13 mouse cellular contexts compared by ENCODE assay signal in the genomic region with DNA sequence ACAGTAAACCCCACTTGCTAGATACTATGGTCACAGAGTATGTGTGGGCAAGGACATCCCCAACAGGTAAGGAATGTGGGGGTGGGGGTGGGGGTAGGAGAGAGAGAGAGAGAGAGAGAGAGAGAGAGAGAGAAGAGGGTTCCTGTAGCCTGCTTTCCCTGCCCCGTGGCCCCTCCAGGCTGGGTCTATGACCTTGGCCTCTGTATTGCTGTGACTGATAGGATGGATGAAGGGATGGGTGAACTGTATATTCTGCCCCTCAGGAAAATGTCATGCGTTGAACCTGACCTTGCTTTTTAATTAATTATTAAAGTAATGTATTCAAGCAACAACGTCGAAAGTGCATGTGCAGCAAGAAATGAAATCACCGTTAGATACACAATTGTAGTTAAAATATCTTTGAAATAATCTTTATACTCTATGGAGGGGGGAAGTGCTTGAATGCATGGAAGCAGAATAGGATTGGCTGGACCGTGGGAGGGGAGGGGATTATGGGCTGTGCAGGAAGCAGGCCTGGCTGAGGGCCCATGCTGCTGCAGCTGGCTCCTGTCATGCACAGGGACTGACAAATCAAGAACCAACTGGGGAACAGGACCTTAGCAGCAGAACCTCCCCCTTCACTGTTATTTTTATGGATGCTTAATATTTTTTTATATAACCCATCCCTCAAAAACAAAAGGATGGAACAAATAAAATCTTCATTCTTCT. TPM values are rescaled to one million over a fixed set of nuclear protein-coding genes. Genes with fewer than 3 reads are reported as not detected.
DNase-seq lines count a peak whose midpoint lies in the region; ATAC-seq and TF ChIP-seq lines count a peak whose summit lies in the region.
"Had no signal": no experiment of that assay in that cellular context is flagged by ENCODE, and none has a peak within 500 bp of the region (broad histone marks: within the 10 kb centered on the region; RNA-seq: fewer than 3 reads in every experiment).

No protein-coding gene starts in this region.

- H3K4me2 ChIP-seq in forebrain, embryonic 15.5 days (replicated peaks), result no peak overlapping the region
- no peak overlapping the region for H3K4me2 ChIP-seq in lung, embryonic 14.5 days
- H3K4me2 ChIP-seq in lung, embryonic 16.5 days (ENCODE audit: low read depth, low read length), result no peak overlapping the region
- H3K4me2 ChIP-seq in stomach, embryonic 16.5 days (ENCODE audit: low read depth, low read length), result no peak overlapping the region
- H3K4me2 ChIP-seq: embryonic facial prominence, embryonic 13.5 days had no signal

- no peak for TF ChIP-seq POLR2A in lung, adult 2 months (IDR thresholded peaks at IDR 0.05; ENCODE audit: borderline replicate concordance, extremely low read depth, low read depth, low read length)

- peak; percentile 57; the same call in 1 of the 2 replicates for ATAC-seq in forebrain, embryonic 15.5 days (replicated peaks)
- peak; percentile 97 for ATAC-seq in lung, embryonic 14.5 days (ENCODE audit: insufficient read depth)
- peak; percentile 95 for ATAC-seq in lung, embryonic 16.5 days (ENCODE audit: low read depth)
- peak; percentile 81 for ATAC-seq in stomach, embryonic 16.5 days (ENCODE audit: insufficient read depth, low FRiP score)

- no peak for DNase-seq in forebrain, embryonic 10.5 days (ENCODE audit: extremely low spot score, low spot score)
- peak; percentile 93 for DNase-seq in lung, embryonic 14.5 days
- no peak for DNase-seq in lung, adult 2 months
- DNase-seq in gastrocnemius, postnatal 14 days, result no peak
- DNase-seq in gastrocnemius, postnatal 4 days (ENCODE audit: low spot score in 2 of 2), result no peak
- DNase-seq: gastrocnemius, postnatal 36 days; right cerebral cortex, postnatal 14 days had no signal

- H3K4me1 ChIP-seq in forebrain, embryonic 15.5 days, result 0 out of 2 replicates have a peak, but pooled peaks cover 2% of the 10 kb centered on the region
- peaks cover 17% of the 10 kb centered on the region for H3K4me1 ChIP-seq in forebrain, embryonic 10.5 days
- peaks cover 22% of the 10 kb centered on the region; the same call in 1 of the 2 replicates for H3K4me1 ChIP-seq in lung, embryonic 14.5 days (ENCODE audit: insufficient read depth)
- no peaks in the 10 kb centered on the region for H3K4me1 ChIP-seq in lung, adult 2 months (ENCODE audit: control insufficient read depth, insufficient read depth, low read length)
- H3K4me1 ChIP-seq in lung, embryonic 16.5 days (replicated peaks; ENCODE audit: control insufficient read depth, insufficient read depth, low read length), result peaks cover 9% of the 10 kb centered on the region; the same call in 1 of the 2 replicates
- H3K4me1 ChIP-seq in stomach, embryonic 16.5 days (ENCODE audit: control insufficient read depth, insufficient read depth, low read length), result 0 out of 2 replicates have a peak, but pooled peaks cover 7% of the 10 kb centered on the region

- no peaks in the 10 kb centered on the region for H3K36me3 ChIP-seq in forebrain, embryonic 15.5 days
- H3K36me3 ChIP-seq in forebrain, embryonic 10.5 days (replicated peaks), result no peaks in the 10 kb centered on the region
- H3K36me3 ChIP-seq in lung, embryonic 14.5 days (ENCODE audit: insufficient read depth), result no peaks in the 10 kb centered on the region
- H3K36me3 ChIP-seq in lung, embryonic 16.5 days (ENCODE audit: control insufficient read depth, insufficient read depth, low read length), result no peaks in the 10 kb centered on the region
- no peaks in the 10 kb centered on the region for H3K36me3 ChIP-seq in stomach, embryonic 16.5 days (ENCODE audit: control insufficient read depth, insufficient read depth, low read length)
- H3K36me3 ChIP-seq: embryonic facial prominence, embryonic 13.5 days had no signal

- no peak for TF ChIP-seq CTCF in lung, embryonic 14.5 days (IDR thresholded peaks at IDR 0.05; ENCODE audit: low read depth)
- no peak for TF ChIP-seq CTCF in lung, adult 2 months (IDR thresholded peaks at IDR 0.05; ENCODE audit: insufficient read depth, low read length)

- H3K27ac ChIP-seq in forebrain, embryonic 15.5 days (replicated peaks), result no peak overlapping the region
- H3K27ac ChIP-seq in forebrain, embryonic 10.5 days, result no peak overlapping the region
- no peak overlapping the region for H3K27ac ChIP-seq in lung, embryonic 14.5 days (ENCODE audit: low read depth)
- H3K27ac ChIP-seq in lung, embryonic 16.5 days (ENCODE audit: low read length), result no peak overlapping the region
- no peak overlapping the region for H3K27ac ChIP-seq in stomach, embryonic 16.5 days (ENCODE audit: low read length)
- H3K27ac ChIP-seq: embryonic facial prominence, embryonic 13.5 days had no signal

- H3K27me3 ChIP-seq in forebrain, embryonic 15.5 days, result no peaks in the 10 kb centered on the region
- H3K27me3 ChIP-seq in forebrain, embryonic 10.5 days (ENCODE audit: poor library complexity, severe bottlenecking), result no peaks in the 10 kb centered on the region
- H3K27me3 ChIP-seq in lung, embryonic 14.5 days (ENCODE audit: insufficient read depth, low read length), result no peaks in the 10 kb centered on the region
- no peaks in the 10 kb centered on the region for H3K27me3 ChIP-seq in lung, embryonic 16.5 days (ENCODE audit: control insufficient read depth, insufficient read depth, low read depth, low read length)
- no peaks in the 10 kb centered on the region for H3K27me3 ChIP-seq in stomach, embryonic 16.5 days (ENCODE audit: control insufficient read depth, insufficient read depth, low read length)
- H3K27me3 ChIP-seq: CH12.LX; embryonic facial prominence, embryonic 13.5 days had no signal

- intact Hi-C loops in gastrocnemius, postnatal 14 days (cut with DNase I; ENCODE audit: low total_unique reads), result no loop called here

- no peak overlapping the region for H3K4me3 ChIP-seq in forebrain, embryonic 15.5 days
- H3K4me3 ChIP-seq in forebrain, embryonic 10.5 days, result no peak overlapping the region
- H3K4me3 ChIP-seq in lung, embryonic 14.5 days (ENCODE audit: low read depth, low read length), result no peak overlapping the region
- no peak overlapping the region for H3K4me3 ChIP-seq in lung, adult 2 months (replicated peaks; ENCODE audit: extremely low read depth, low read depth, low read length)
- no peak overlapping the region for H3K4me3 ChIP-seq in lung, embryonic 16.5 days (ENCODE audit: low read length)
- no peak overlapping the region for H3K4me3 ChIP-seq in stomach, embryonic 16.5 days (replicated peaks; ENCODE audit: low read length)
- H3K4me3 ChIP-seq: embryonic facial prominence, embryonic 13.5 days had no signal

- H3K9me3 ChIP-seq in forebrain, embryonic 15.5 days, result no peaks in the 10 kb centered on the region
- H3K9me3 ChIP-seq in forebrain, embryonic 10.5 days, result no peaks in the 10 kb centered on the region
- H3K9me3 ChIP-seq in lung, embryonic 14.5 days (ENCODE audit: low read depth, low read length), result no peaks in the 10 kb centered on the region
- H3K9me3 ChIP-seq in lung, embryonic 16.5 days (ENCODE audit: control insufficient read depth, low read length), result no peaks in the 10 kb centered on the region
- H3K9me3 ChIP-seq in stomach, embryonic 16.5 days (replicated peaks; ENCODE audit: control insufficient read depth, low read length), result no peaks in the 10 kb centered on the region
- H3K9me3 ChIP-seq: embryonic facial prominence, embryonic 13.5 days had no signal

- 69% methylated on average over 6 of the region's 6 CpGs for WGBS in forebrain, embryonic 15.5 days
- WGBS in forebrain, embryonic 10.5 days, result 82% methylated on average over 6 of the region's 6 CpGs
- WGBS in lung, embryonic 14.5 days, result 26% methylated on average over 6 of the region's 6 CpGs
- 36% methylated on average over 6 of the region's 6 CpGs for WGBS in lung, adult 2 months
- 33% methylated on average over 6 of the region's 6 CpGs for WGBS in lung, embryonic 16.5 days
- WGBS in stomach, embryonic 16.5 days, result 31% methylated on average over 6 of the region's 6 CpGs

- H3K9ac ChIP-seq in forebrain, embryonic 15.5 days (replicated peaks), result no peak overlapping the region
- H3K9ac ChIP-seq in lung, embryonic 14.5 days, result no peak overlapping the region
- H3K9ac ChIP-seq in lung, embryonic 16.5 days (ENCODE audit: low read length), result no peak overlapping the region
- H3K9ac ChIP-seq in stomach, embryonic 16.5 days (ENCODE audit: low read length), result no peak overlapping the region
- H3K9ac ChIP-seq: embryonic facial prominence, embryonic 13.5 days had no signal

RNA-seq across cellular contexts. Expression of a gene that starts 46.1 kb away (rescaled TPM):
- polyA plus RNA-seq in forebrain, embryonic 15.5 days (2015; fragmentation: Nextera tagmentation; extraction: Ambion mirVana), result 8.4 and 10.8 TPM in 2 replicates
- 0.12 and 0.26 TPM in 2 replicates for polyA plus RNA-seq in forebrain, embryonic 10.5 days (2016; fragmentation: Nextera tagmentation; extraction: Ambion mirVana)
- not detected in 2 replicates for polyA plus RNA-seq in lung, embryonic 14.5 days (2014; fragmentation: Nextera tagmentation; extraction: Ambion mirVana)
- polyA plus RNA-seq in lung, adult 2 months (2012; rRNA removed), result not detected in 2 replicates
- polyA plus RNA-seq in lung, embryonic 16.5 days (2015; fragmentation: Nextera tagmentation; extraction: Ambion mirVana), result 0.08 and 0.16 TPM in 2 replicates
- 0.36 and 0.37 TPM in 2 replicates for polyA plus RNA-seq in stomach, embryonic 16.5 days (2015; fragmentation: Nextera tagmentation; extraction: Ambion mirVana)
- not detected for total RNA-seq in gastrocnemius, postnatal 14 days (2021)
- total RNA-seq in gastrocnemius, postnatal 4 days (2021), result not detected
- total RNA-seq: CH12.LX; gastrocnemius, postnatal 36 days; liver, adult 2 months had no signal
- polyA plus RNA-seq: liver, adult 2 months had no signal
